Mouse (Mus musculus) embryo, embryonic 9.5 days (tissue): Measurements from ENCODE around the gene Lmx1b.
A peak's percentile ranks its signal among the peaks of the same experiment; 100 is the strongest.

ENCODE experiments used
- DNase-seq: peaks from one replicate; pipeline ENCODE4 v3.0.0-alpha.2; 2017; ENCODE audit errors: extremely low spot score

Lmx1b gene

DNA sequence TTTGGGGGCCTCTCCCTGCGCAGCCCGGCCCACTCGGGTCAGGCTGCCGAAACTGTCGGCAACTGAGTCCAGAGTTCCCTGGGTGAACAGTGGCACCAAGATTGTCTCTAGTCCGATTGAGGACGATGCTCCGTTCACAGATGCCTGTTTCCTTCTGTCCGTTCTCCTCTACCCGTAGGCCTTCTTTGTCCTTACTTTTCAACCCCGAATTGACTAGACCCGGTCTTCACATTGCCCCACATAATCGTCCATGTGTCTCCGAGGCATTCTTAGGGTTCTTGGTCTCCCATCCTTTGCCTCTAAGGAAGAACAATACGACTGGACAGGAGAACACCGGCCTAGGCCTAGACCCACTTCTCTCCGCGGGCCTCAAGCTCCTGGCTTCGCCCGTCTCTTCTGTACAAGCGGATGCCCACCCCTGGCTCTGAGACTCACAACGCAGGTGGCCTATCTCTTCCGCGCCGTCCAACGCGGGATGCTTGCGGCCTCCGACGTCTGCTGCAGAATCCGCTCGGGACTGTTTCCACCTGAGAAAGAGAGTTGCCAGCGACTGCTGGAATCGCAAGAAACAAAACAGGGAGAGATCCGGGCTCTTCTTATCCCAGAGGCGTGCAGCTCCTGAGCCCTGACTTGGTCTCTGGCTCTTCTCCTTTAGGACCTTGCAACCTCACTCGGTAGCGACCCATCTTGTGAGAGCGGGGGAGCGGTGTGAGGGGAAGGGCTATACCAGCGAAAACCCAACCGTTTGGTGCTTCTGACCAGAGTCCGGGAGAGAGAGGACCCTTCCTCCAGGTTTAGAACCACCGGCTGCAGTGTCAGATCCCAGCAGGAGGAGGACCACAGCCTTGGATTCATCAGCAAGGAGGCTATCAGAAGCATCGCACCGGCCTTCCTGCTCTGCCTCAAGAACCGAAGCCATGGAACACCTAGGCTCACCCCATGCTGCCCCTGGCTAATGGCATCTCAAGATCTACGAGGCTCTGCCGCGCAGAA, 3.7 kb upstream of the Lmx1b start:
- DNase-seq, result peak; percentile 34

DNA sequence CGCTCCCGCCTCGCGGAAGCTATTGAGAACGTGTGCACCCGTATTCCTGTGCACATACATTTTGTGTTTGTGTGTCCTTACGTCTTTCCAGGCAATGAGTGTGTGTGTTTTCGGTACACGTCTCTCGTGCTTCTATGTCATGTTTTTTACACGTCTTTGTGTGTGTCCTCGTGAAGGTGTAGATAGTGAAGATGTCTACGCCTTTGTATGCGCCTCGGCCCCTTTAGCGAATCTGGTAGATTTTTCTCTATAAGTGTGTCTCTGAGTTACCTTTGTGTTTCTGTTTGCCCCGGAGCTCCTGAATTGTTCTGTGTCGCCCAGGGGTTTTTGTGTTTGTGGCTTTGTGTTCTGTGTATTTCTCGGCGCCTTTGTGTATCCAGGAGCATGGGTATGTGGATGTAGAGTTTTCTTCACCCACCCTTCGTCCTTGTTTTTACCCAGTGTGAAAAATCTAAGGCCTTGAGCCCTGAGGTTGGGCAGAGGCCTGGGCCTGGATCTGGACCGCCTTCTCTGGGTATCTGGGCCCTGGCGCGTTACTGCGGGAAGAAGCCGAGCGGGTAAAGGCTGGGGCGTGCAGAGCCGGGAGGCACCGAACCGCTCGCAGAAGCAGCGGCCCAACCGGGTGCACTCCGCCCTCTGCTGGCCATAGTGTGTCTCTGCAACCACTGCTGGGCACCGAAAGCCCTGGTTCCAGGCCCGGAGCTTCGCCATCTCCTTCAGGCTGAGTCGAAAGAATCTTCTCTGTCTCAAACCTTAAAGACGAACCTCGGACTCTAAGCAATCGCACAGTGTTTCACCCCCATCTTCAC, 2.5 kb upstream of the Lmx1b start:
- DNase-seq, result peak; percentile 88

DNA sequence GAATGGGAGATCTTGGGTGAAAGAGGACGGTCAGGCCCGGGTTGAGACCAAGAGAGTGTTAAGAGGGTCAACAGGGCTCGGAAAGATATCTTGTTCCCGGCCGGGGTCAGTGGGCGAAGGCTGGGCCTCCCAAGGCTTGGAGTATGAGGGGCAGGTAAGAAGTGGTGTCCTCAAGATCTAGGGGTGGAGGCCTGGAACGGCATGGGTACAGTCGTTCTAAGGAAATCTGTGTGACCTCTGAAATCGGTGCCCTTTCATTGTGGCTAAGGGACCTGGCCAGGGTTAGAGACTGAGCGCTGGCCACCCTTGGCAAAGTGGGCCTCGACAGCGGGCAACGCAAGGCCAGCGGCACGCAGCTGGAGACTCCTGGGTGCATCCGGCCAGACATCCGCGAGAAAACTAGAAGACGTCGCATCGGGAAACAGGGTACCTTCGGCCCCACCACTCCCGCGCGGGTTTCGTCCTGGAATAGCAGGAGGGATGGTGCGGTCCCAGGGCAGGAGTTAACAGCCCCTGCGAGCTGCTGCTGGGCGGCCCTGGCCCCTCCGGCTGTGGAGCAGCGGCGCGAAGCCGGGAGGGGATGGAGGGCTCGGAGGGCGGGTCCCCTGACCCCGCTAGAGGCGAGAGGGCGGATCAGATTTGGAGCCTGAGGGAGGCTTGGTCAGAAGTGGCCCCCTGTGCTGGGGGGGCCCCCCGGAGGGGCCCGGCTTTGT, 1.7 kb upstream of the Lmx1b start:
- no peak for DNase-seq

DNA sequence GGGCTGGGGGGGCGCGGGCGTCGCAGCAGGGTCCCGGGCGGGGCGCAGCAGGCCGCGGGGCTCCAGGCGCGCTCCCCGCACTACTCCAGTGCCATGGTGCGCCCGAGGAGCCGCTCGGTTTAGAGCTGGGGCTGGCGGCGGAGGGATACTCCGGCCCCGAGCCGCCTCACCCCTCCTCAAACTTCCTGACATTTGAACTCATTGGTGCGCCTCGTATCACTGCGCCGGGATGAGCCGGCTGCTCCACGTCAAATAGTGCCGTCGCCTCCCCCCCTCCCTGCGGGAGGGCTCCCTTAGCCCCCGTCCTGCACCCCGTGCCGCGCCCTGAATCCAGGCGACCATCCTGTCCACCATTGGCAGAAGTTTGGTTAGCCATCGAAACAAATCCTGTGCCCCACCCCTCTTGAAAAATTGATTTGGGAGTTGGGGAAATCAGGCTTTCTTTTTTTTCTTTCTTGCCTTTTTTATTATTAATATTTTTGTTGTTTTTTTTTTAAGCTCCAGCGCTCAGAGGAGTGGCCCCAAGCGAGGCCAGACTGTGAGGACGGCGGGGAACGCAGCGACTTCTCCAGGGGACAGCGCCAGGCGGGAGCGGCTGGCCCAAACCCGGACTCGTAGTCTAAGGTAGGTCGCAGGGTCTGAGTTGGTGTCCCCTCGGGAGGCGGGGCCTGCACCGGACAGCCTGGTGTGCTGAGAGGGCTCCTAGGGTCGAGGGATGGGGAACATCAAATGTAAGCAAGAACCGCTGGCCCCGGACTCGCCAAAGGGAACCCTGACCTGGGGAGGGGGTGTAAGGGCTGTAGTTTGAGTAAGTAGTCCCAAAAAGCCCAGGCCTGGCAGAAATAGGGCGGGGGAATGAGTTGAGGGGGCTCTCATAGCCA, 907 bp upstream of the Lmx1b start:
- peak; percentile 84 for DNase-seq

DNA sequence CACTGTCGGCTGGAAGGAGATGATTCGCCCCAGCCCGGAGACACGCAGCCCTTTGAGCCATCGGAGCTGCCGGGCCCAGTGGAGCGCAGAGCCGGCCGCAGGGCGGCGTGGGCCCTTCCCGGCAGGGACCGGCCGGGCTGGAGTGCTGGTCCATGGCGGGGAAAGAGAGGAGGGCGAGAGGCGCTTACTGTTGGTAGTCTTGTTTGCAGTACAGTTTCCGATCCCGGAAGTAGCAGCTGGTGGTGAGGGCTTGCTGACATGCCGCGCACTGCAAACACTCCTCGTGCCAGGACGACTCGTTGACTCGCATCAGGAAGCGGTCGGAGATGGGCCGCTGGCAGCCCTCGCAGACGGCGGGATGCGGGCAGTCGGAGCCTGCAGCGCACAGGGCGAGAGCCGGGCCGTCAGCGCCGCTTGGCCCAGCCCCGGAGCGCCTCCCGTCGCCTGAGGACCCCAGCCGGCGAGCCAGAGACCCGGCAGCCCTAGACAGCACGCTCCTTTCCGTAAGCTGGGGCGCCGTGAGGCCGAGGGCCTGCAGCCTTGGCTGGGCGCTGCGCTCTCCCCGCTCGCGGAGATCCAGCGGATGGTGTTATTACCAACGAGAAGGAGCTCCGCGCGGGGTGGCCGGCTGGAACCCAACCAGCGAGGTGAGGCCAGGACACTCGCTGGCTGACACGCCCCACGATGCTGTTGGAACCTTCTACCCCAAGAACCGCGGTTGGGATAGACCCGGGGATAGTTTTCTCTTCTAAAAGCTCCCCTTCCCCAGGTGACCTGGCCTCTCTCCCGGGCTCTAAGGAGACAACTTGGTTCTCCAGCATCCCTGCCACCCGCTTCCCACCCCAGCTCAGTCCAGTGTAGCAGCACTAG, 775 bp downstream of the Lmx1b start:
- peak; percentile 64 for DNase-seq

GRCm38 (mm10) chr2:33638141-33638733, 2.1 kb downstream of the Lmx1b start:
- DNase-seq, result peak; percentile 38

DNA sequence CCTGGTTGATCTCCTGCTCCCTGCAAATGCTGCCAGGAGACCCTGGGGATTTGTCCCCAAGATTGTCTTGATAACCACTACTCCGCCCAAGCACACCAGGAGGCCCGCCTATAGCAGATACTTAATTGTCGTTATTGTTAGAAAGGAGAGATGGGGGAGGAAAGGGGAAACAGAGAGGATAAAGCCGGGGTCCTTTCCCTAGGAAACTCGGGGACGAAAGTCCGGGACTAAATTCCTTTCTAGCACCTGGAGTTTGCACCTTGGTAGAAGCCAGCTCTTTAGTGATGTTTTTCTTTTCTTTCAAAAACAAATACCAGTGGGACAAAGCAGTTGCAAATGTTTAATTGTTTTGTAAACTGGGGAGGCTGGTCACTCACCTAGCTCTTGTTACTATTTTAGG, 3.0 kb downstream of the Lmx1b start:
- no peak for DNase-seq

GRCm38 (mm10) chr2:33636628-33637188, 3.6 kb downstream of the Lmx1b start:
- DNase-seq, result peak; percentile 50

DNA sequence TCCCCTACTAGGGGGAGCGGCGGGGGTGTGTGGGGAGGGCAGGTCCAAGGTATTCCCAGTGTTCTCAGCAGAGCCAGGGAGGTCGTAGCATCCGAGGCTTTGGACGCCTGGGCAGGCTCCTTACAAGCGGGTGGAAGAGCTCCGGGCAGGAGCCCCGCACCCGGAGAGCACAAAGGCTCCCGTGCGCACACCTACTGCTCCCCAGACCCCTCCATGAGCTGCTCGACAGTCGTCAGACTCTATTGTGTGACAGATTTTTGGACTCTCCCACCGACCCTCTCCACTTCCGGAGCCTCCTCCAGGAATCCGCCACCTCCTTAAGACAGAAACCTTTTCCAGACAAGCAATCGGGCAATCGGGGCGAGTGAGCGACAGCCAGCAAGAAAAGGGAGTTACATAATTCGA, 4.2 kb downstream of the Lmx1b start:
- no peak for DNase-seq

DNA sequence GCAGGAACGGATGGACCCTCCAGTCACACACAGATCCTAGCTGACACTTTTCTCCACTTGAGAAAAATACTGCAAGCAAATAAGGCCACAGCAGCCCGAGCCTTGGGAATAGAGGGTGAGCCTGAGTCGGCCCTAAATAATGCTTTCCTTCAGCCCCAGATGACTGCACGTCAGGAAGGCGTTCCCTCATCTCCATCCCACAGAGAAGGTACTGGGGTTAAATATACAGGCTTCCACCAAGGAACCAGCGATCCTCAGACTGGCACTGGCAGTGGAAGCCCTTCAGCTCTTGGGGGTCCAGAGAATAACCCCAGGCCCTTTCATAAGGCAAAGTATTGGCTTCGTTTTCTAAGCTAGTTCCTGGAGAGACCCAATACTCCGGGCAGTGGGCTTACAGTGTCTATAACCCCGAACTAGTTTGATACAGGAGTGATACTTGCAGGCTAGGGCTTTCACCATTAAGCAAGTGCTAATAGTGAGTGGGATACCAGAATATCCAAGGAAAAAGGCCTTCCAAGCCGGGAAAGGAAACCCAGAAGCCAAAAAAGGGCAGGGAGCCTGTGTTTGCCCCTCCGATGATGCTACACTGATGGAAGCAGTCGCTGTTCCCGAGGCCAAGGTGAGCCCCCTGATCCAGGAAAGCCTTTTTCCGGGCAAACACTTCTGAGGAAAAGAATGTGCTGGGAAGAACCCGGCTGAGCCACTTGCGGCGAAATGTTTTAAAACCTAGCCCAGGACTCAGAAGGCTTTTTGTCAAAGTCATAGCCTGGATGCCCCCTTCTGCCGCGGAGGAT, 4.8 kb downstream of the Lmx1b start:
- DNase-seq, result peak; percentile 59

- peak; percentile 27 for DNase-seq
Observed at GRCm38 (mm10) chr2:33634481-33635090, 5.7 kb downstream of the Lmx1b start.

- DNase-seq, result no peak
Observed at GRCm38 (mm10) chr2:33633955-33634354, 6.4 kb downstream of the Lmx1b start.

- DNase-seq, result peak; percentile 20
Observed at GRCm38 (mm10) chr2:33633237-33633636, 7.1 kb downstream of the Lmx1b start.

DNA sequence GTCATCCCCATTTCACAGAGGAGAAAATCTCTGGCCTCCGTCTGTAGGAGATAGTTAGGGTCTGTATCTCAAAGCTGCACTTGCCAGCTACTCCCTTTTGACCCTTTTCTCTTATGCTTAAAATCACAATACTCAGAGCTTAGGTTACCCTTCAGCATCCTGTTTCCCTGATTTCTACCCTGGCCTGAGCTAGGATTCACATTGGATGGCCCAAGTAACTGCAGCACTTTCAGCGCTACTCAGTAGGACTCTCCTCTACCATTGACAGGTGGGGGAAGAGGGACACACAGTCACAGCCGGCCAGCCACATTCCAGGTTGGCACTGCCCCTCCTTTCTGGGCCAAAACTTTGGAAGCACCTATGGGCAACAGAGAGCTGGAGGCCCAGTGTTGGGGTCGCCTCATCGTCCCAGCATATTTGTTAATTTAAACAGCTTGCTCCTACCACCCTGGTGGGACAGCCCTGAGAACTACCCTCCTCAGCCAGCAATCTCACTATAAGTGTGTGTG, 7.7 kb downstream of the Lmx1b start:
- DNase-seq, result no peak

DNA sequence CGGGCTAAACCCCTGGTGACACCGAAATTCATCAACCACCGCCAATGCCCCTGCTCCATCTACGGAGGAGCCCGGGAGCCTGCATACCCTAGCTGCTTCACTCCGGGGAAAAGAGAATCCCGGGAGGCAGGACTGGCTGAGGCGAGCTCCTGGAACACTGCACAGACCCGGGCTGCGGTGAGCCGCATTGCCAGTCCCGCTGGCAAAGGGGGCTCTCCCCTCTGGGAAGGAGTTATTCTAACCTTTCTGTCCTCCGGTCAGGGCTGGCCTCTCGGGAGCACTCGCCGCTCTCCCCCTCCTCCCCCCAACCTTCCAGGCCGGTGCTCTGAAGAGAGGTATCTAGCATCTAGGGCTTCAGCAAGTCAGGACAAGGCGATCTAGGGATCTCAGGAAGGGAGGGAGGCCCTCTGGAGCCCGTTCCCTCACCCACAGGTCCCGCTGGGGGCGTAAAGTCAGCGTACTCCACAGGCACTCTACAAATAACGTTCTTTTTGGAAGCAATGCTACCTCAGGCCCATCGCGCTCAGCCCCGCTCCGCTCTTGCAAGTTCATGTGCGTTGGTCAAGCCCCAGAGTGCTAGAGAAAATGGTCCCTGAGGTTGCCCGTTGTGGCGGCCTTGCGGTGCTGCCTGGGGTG, 8.5 kb downstream of the Lmx1b start:
- DNase-seq, result peak; percentile 72

GRCm38 (mm10) chr2:33631022-33631707, 9.1 kb downstream of the Lmx1b start:
- DNase-seq, result peak; percentile 59
